Mouse (Mus musculus): ENCODE data around the gene Csn1s1. TPM values are rescaled to one million over a fixed set of nuclear protein-coding genes. Genes with fewer than 3 reads are reported as not detected.

Csn1s1 gene
- polyA plus RNA-seq (2021; fragmentation: Nextera tagmentation): not detected in 2 replicates
- long read RNA-seq, experiment 1: 0 reads
- long read RNA-seq, experiment 2: 0 reads

DNA sequence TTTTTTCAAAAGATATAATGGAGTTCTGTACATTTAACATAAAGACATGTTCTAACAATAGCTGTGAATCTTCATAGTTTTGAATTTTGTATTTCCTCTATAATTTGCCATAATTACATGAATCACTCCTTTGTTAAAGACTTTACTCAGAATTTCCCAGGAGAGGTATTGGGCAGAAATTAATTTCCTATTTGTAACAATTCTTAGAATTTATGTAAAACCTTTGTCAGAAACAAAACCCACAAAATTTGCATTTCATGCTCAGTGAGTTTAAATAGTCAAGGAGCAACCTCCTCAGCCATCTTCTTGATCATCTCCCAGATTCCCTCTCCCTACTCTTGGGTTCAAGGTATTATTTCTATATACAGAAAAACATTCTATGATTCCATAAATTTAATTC, at the start of gene Csn1s1:
Gene Csn1s1, plus strand, starts transcription at position 301 of the 400 bp plus-strand sequence.

DNA sequence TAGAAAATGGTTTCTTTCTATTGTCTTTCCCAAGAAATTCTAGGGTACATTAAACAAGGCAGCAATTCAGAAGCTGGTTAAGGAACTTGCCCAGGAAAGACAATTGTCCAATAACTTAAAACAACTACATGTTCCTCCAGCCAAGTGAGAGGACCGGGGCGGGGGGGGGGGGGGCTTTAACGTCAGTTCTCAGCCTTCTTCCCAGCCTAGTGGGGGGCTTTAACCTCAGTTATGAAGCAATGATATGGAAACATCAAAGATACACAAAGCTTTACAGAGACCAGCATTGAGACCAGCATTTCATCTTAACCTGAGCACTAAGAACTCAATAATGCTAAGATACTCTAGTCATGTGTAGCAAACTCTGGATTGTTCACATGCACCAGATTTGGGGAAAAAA, 33.5 kb downstream of the Csn1s1 start, which contains the start of gene Csn2:
Gene Csn2, minus strand, starts transcription at position 101 of the 400 bp plus-strand sequence.

Other genes starting within 250 kb of the Csn1s1 start
- not detected in 2 replicates for gene Ugt2b38, start 242.0 kb upstream of the Csn1s1 start, polyA plus RNA-seq (2021; fragmentation: Nextera tagmentation)
- not detected in 2 replicates for gene Ugt2a2, start 183.9 kb upstream of the Csn1s1 start, polyA plus RNA-seq (2021; fragmentation: Nextera tagmentation)
- not detected in 2 replicates for gene Gm43638, start 179.4 kb upstream of the Csn1s1 start, polyA plus RNA-seq (2021; fragmentation: Nextera tagmentation)
- not detected in 2 replicates for gene Ugt2a1, start 175.3 kb upstream of the Csn1s1 start, polyA plus RNA-seq (2021; fragmentation: Nextera tagmentation)
- gene Sult1b1, start 128.0 kb upstream of the Csn1s1 start, polyA plus RNA-seq (2021; fragmentation: Nextera tagmentation): not detected in 2 replicates
- not detected in 2 replicates for gene Sult1d1, start 97.2 kb upstream of the Csn1s1 start, polyA plus RNA-seq (2021; fragmentation: Nextera tagmentation)
- not detected in 2 replicates for gene Sult1e1, start 74.6 kb upstream of the Csn1s1 start, polyA plus RNA-seq (2021; fragmentation: Nextera tagmentation)
- not detected in 2 replicates for gene Csn2, start 33.4 kb downstream of the Csn1s1 start, polyA plus RNA-seq (2021; fragmentation: Nextera tagmentation)
- gene Csn1s2a, start 108.4 kb downstream of the Csn1s1 start, polyA plus RNA-seq (2021; fragmentation: Nextera tagmentation): not detected in 2 replicates
- not detected in 2 replicates for gene Csn1s2b, start 141.9 kb downstream of the Csn1s1 start, polyA plus RNA-seq (2021; fragmentation: Nextera tagmentation)
- gene Prr27, start 159.5 kb downstream of the Csn1s1 start, polyA plus RNA-seq (2021; fragmentation: Nextera tagmentation): not detected in 2 replicates
- gene Odam, start 218.8 kb downstream of the Csn1s1 start, polyA plus RNA-seq (2021; fragmentation: Nextera tagmentation): not detected in 2 replicates

All from layer of hippocampus, adult 6 months (tissue).